Mouse (Mus musculus) cortical plate, adult 2 months (tissue): Measurements from ENCODE around the gene Gm17490.

Experiments used
- CTCF ChIP-seq: fragments of 200-500 bp; IDR thresholded peaks from 2 replicates; pipeline ENCODE4 v1.5.1; 2011; ENCODE audit warnings: mild to moderate bottlenecking, control low read depth, low read length; ENCODE audit not compliant: insufficient read depth; ENCODE audit errors: extremely low read depth
- POLR2A ChIP-seq: fragments of 200-500 bp; IDR thresholded peaks from 2 replicates; pipeline ENCODE4 v1.6.1; 2011; ENCODE audit warnings: mild to moderate bottlenecking, low read length, control low read depth; ENCODE audit not compliant: insufficient read depth; ENCODE audit errors: extremely low read depth

GRCm38 (mm10) chr2:11635035-11635434, 9.0 kb upstream of the Gm17490 start:
- TF ChIP-seq CTCF (no peak), POLR2A (no peak)
